Mouse (Mus musculus) hindbrain, embryonic 12.5 days (tissue): ENCODE measurements around the gene Hmga2. TPM values are rescaled to one million over a fixed set of nuclear protein-coding genes. Genes with fewer than 3 reads are reported as not detected.
A peak's percentile ranks its signal among the peaks of the same experiment; 100 is the strongest.

ENCODE experiments used
- ATAC-seq: fragments of 200-750 bp; cut with Nextera tagmentation; 2 replicates; pipeline ENCODE4 v1.8.0; 2017; ENCODE audit warnings: moderate TSS enrichment; ENCODE audit not compliant: low FRiP score
- H3K27ac ChIP-seq: fragments of 300-500 bp; sonication (generic); 2 replicates; pipeline ENCODE4 v1.5.1; 2016; ENCODE audit warnings: mild to moderate bottlenecking
- H3K27me3 ChIP-seq: fragments of 300-500 bp; sonication (generic); 2 replicates; pipeline ENCODE4 v1.6.1; 2016; ENCODE audit warnings: mild to moderate bottlenecking
- H3K36me3 ChIP-seq: fragments of 300-500 bp; sonication (generic); 2 replicates; pipeline ENCODE4 v1.6.1; 2016; ENCODE audit warnings: mild to moderate bottlenecking
- H3K4me1 ChIP-seq: fragments of 300-500 bp; sonication (generic); 2 replicates; pipeline ENCODE4 v1.6.1; 2016
- H3K4me2 ChIP-seq: fragments of 300-500 bp; sonication (generic); replicated peaks from 2 replicates; pipeline ENCODE4 v1.6.1; 2016; ENCODE audit warnings: mild to moderate bottlenecking
- H3K4me3 ChIP-seq: fragments of 300-500 bp; sonication (generic); 2 replicates; pipeline ENCODE4 v1.5.1; 2016; ENCODE audit warnings: mild to moderate bottlenecking
- H3K9ac ChIP-seq: fragments of 300-500 bp; sonication (generic); 2 replicates; pipeline ENCODE4 v1.6.1; 2016; ENCODE audit warnings: mild to moderate bottlenecking, moderate library complexity
- H3K9me3 ChIP-seq: fragments of 300-500 bp; sonication (generic); replicated peaks from 2 replicates; pipeline ENCODE4 v1.6.1; 2016; ENCODE audit warnings: mild to moderate bottlenecking
- WGBS: fragments of 180-500 bp; shearing (Covaris S2); methylation state at CpG from one replicate; pipeline ENCODE4 v1.1.7; 2016; 5-methylcytosine and 5-hydroxymethylcytosine counted together
- polyA plus RNA-seq: library from polyadenylated mRNA; unstranded; fragments of >200 nt; fragmentation: Nextera tagmentation; extraction: Ambion mirVana; gene quantifications from 2 replicates; pipeline ENCODE4 v1.2.1, GENCODE M21; 2016

Gene Hmga2
- polyA plus RNA-seq, 1 experiment from 2014 or later = 26.5 TPM

GRCm38 (mm10) chr10:120402966-120403365 is 73.3 kb downstream of the Hmga2 start:
- no peak overlapping the region for H3K9ac ChIP-seq
- ATAC-seq = no peak
- peaks cover 33% of the 10 kb centered on the region for H3K4me1 ChIP-seq
- no peaks in the 10 kb centered on the region for H3K36me3 ChIP-seq
- H3K9me3 ChIP-seq = no peaks in the 10 kb centered on the region
- H3K4me3 ChIP-seq = no peak overlapping the region
- WGBS = 77% methylated on average over 5 of the region's 5 CpGs
- no peaks in the 10 kb centered on the region for H3K27me3 ChIP-seq
- no peak overlapping the region for H3K4me2 ChIP-seq
- no peak overlapping the region for H3K27ac ChIP-seq

GRCm38 (mm10) chr10:120401787-120402186 is 74.5 kb downstream of the Hmga2 start:
- Histone ChIP-seq H3K36me3 (no peaks in the 10 kb centered on the region), H3K4me1 (peaks cover 26% of the 10 kb centered on the region), H3K27ac (no peak overlapping the region), H3K27me3 (no peaks in the 10 kb centered on the region), H3K4me3 (no peak overlapping the region), H3K4me2 (no peak overlapping the region), H3K9ac (no peak overlapping the region), H3K9me3 (no peaks in the 10 kb centered on the region)
- 57% methylated on average over 8 of the region's 8 CpGs for WGBS
- peak; percentile 43; the same call in 1 of the 2 replicates for ATAC-seq

GRCm38 (mm10) chr10:120399846-120400510 is 76.3 kb downstream of the Hmga2 start:
- no peak overlapping the region for H3K4me2 ChIP-seq
- ATAC-seq = no peak
- no peaks in the 10 kb centered on the region for H3K9me3 ChIP-seq
- no peak overlapping the region for H3K4me3 ChIP-seq
- H3K9ac ChIP-seq = no peak overlapping the region
- WGBS = 68% methylated on average over 9 of the region's 9 CpGs
- no peak overlapping the region for H3K27ac ChIP-seq
- H3K4me1 ChIP-seq = peaks cover 17% of the 10 kb centered on the region
- H3K27me3 ChIP-seq = no peaks in the 10 kb centered on the region
- H3K36me3 ChIP-seq = no peaks in the 10 kb centered on the region

GRCm38 (mm10) chr10:120398745-120399144 is 77.5 kb downstream of the Hmga2 start:
- Histone ChIP-seq H3K4me3 (no peak overlapping the region), H3K27me3 (no peaks in the 10 kb centered on the region), H3K4me1 (peaks cover 17% of the 10 kb centered on the region), H3K4me2 (no peak overlapping the region), H3K9ac (no peak overlapping the region), H3K27ac (no peak overlapping the region), H3K36me3 (no peaks in the 10 kb centered on the region), H3K9me3 (no peaks in the 10 kb centered on the region)
- 71% methylated on average over 6 of the region's 6 CpGs for WGBS
- ATAC-seq = no peak

- H3K9ac ChIP-seq = no peak overlapping the region
- H3K27me3 ChIP-seq = no peaks in the 10 kb centered on the region
- WGBS = 73% methylated on average over 17 of the region's 17 CpGs
- H3K9me3 ChIP-seq = no peaks in the 10 kb centered on the region
- no peak for ATAC-seq
- no peak overlapping the region for H3K27ac ChIP-seq
- no peaks in the 10 kb centered on the region for H3K36me3 ChIP-seq
- peaks cover 10% of the 10 kb centered on the region for H3K4me1 ChIP-seq
- H3K4me3 ChIP-seq = no peak overlapping the region
- no peak overlapping the region for H3K4me2 ChIP-seq
Observed at GRCm38 (mm10) chr10:120397211-120397631, 79.0 kb downstream of the Hmga2 start.

GRCm38 (mm10) chr10:120395550-120395949 is 80.7 kb downstream of the Hmga2 start:
- Histone ChIP-seq H3K27ac (no peak overlapping the region), H3K9me3 (no peaks in the 10 kb centered on the region), H3K4me3 (no peak overlapping the region), H3K36me3 (no peaks in the 10 kb centered on the region), H3K4me1 (peaks cover 21% of the 10 kb centered on the region), H3K4me2 (no peak overlapping the region), H3K27me3 (peaks cover under 1% of the 10 kb centered on the region; the same call in 1 of the 2 replicates), H3K9ac (no peak overlapping the region)
- no peak for ATAC-seq
- WGBS = 73% methylated on average over 6 of the region's 6 CpGs

- Histone ChIP-seq H3K4me3 (no peak overlapping the region), H3K4me2 (no peak overlapping the region), H3K4me1 (peaks cover 22% of the 10 kb centered on the region), H3K27me3 (peaks cover 8% of the 10 kb centered on the region), H3K36me3 (no peaks in the 10 kb centered on the region), H3K9me3 (no peaks in the 10 kb centered on the region), H3K27ac (no peak overlapping the region), H3K9ac (no peak overlapping the region)
- WGBS = 89% methylated on average over 9 of the region's 9 CpGs
- no peak for ATAC-seq
Observed at GRCm38 (mm10) chr10:120394740-120395139, 81.5 kb downstream of the Hmga2 start.

- Histone ChIP-seq H3K4me3 (no peak overlapping the region), H3K27me3 (peaks cover 10% of the 10 kb centered on the region), H3K4me1 (peaks cover 32% of the 10 kb centered on the region), H3K36me3 (no peaks in the 10 kb centered on the region), H3K9me3 (no peaks in the 10 kb centered on the region), H3K4me2 (no peak overlapping the region; the same call in 1 of the 2 replicates), H3K9ac (no peak overlapping the region), H3K27ac (no peak overlapping the region)
- ATAC-seq = no peak
- WGBS = 33% methylated on average over 14 of the region's 14 CpGs
Observed at GRCm38 (mm10) chr10:120391971-120392716, 84.1 kb downstream of the Hmga2 start.

- Histone ChIP-seq H3K27me3 (peaks cover 10% of the 10 kb centered on the region), H3K27ac (no peak overlapping the region), H3K36me3 (no peaks in the 10 kb centered on the region), H3K4me2 (peak overlapping the region; percentile 41), H3K4me3 (0 out of 2 replicates have a peak overlapping the region, but pooled peaks have one; percentile 1), H3K9me3 (no peaks in the 10 kb centered on the region), H3K4me1 (peaks cover 37% of the 10 kb centered on the region), H3K9ac (0 out of 2 replicates have a peak overlapping the region, but pooled peaks have one; percentile 19)
- 19% methylated on average over 28 of the region's 28 CpGs for WGBS
- no peak for ATAC-seq
Observed at GRCm38 (mm10) chr10:120390912-120391835, 85.1 kb downstream of the Hmga2 start.

- H3K27me3 ChIP-seq = peaks cover 10% of the 10 kb centered on the region
- WGBS = 57% methylated on average over 6 of the region's 6 CpGs
- H3K36me3 ChIP-seq = no peaks in the 10 kb centered on the region
- no peak overlapping the region for H3K4me3 ChIP-seq
- peaks cover 47% of the 10 kb centered on the region for H3K4me1 ChIP-seq
- no peak for ATAC-seq
- no peak overlapping the region for H3K27ac ChIP-seq
- no peaks in the 10 kb centered on the region for H3K9me3 ChIP-seq
- no peak overlapping the region for H3K9ac ChIP-seq
- no peak overlapping the region for H3K4me2 ChIP-seq
Observed at GRCm38 (mm10) chr10:120389707-120390106, 86.6 kb downstream of the Hmga2 start.

GRCm38 (mm10) chr10:120388966-120389365 is 87.3 kb downstream of the Hmga2 start:
- no peaks in the 10 kb centered on the region for H3K9me3 ChIP-seq
- no peak overlapping the region for H3K27ac ChIP-seq
- H3K27me3 ChIP-seq = peaks cover 10% of the 10 kb centered on the region
- ATAC-seq = no peak
- no peak overlapping the region for H3K4me3 ChIP-seq
- H3K4me1 ChIP-seq = peaks cover 49% of the 10 kb centered on the region
- H3K4me2 ChIP-seq = 0 out of 2 replicates have a peak overlapping the region, but pooled peaks have one; percentile 3
- H3K9ac ChIP-seq = no peak overlapping the region
- no peaks in the 10 kb centered on the region for H3K36me3 ChIP-seq
- WGBS = 26% methylated on average over 10 of the region's 10 CpGs

- WGBS = 15% methylated on average over 8 of the region's 8 CpGs
- H3K4me2 ChIP-seq = peak overlapping the region; percentile 3; the same call in 1 of the 2 replicates
- H3K4me1 ChIP-seq = peaks cover 52% of the 10 kb centered on the region
- ATAC-seq = peak; percentile 32; the same call in 1 of the 2 replicates
- peaks cover 10% of the 10 kb centered on the region for H3K27me3 ChIP-seq
- H3K9me3 ChIP-seq = no peaks in the 10 kb centered on the region
- H3K27ac ChIP-seq = no peak overlapping the region
- no peaks in the 10 kb centered on the region for H3K36me3 ChIP-seq
- H3K4me3 ChIP-seq = no peak overlapping the region
- no peak overlapping the region for H3K9ac ChIP-seq
Observed at GRCm38 (mm10) chr10:120388400-120388871, 87.8 kb downstream of the Hmga2 start.
